Mouse (Mus musculus) liver, embryonic 13.5 days (tissue): ENCODE measurements around the gene Zkscan14. TPM values are rescaled to one million over a fixed set of nuclear protein-coding genes. Genes with fewer than 3 reads are reported as not detected.

ENCODE experiments used
- ATAC-seq: fragments of 200-750 bp; cut with Nextera tagmentation; 2 replicates; pipeline ENCODE4 v1.8.0; 2017; ENCODE audit warnings: low read depth, mild to moderate bottlenecking, moderate number of reproducible peaks, moderate library complexity
- DNase-seq: peaks from one replicate; pipeline ENCODE4 v3.0.0; 2022
- H3K27ac ChIP-seq: fragments of 300-500 bp; sonication (generic); 2 replicates; pipeline ENCODE4 v1.5.1; 2015; ENCODE audit warnings: moderate library complexity, mild to moderate bottlenecking, inconsistent platforms
- H3K27me3 ChIP-seq: fragments of 300-500 bp; sonication (generic); 2 replicates; pipeline ENCODE4 v1.6.1; 2015; ENCODE audit warnings: mild to moderate bottlenecking, inconsistent platforms
- H3K36me3 ChIP-seq: fragments of 300-500 bp; sonication (generic); 2 replicates; pipeline ENCODE4 v1.6.1; 2015; ENCODE audit warnings: mild to moderate bottlenecking, inconsistent platforms
- H3K4me1 ChIP-seq: fragments of 300-500 bp; sonication (generic); replicated peaks from 2 replicates; pipeline ENCODE4 v1.6.1; 2015; ENCODE audit warnings: inconsistent platforms
- H3K4me2 ChIP-seq: fragments of 300-500 bp; sonication (generic); 2 replicates; pipeline ENCODE4 v1.6.1; 2015; ENCODE audit warnings: inconsistent platforms, mild to moderate bottlenecking, moderate library complexity
- H3K4me3 ChIP-seq: fragments of 300-500 bp; sonication (generic); replicated peaks from 2 replicates; pipeline ENCODE4 v1.5.1; 2015; ENCODE audit warnings: mild to moderate bottlenecking, inconsistent platforms
- H3K9ac ChIP-seq: fragments of 300-500 bp; sonication (generic); 2 replicates; pipeline ENCODE4 v1.6.1; 2015; ENCODE audit warnings: mild to moderate bottlenecking, inconsistent platforms
- H3K9me3 ChIP-seq: fragments of 300-500 bp; sonication (generic); replicated peaks from 2 replicates; pipeline ENCODE4 v1.6.1; 2016; ENCODE audit warnings: inconsistent platforms
- WGBS: fragments of 180-500 bp; shearing (Covaris S2); methylation state at CpG from one replicate; pipeline ENCODE4 v1.1.7; 2015; ENCODE audit not compliant: insufficient replicate concordance; 5-methylcytosine and 5-hydroxymethylcytosine counted together
- polyA plus RNA-seq: library from polyadenylated mRNA; unstranded; fragments of >200 nt; fragmentation: Nextera tagmentation; extraction: Ambion mirVana; gene quantifications from 2 replicates; pipeline ENCODE4 v1.2.1, GENCODE M21; 2015

Zkscan14 gene
- polyA plus RNA-seq, 1 experiment from 2014 or later: 5.9 TPM

GRCm38 (mm10) chr5:145202446-145202845 is 778 bp upstream of the Zkscan14 start:
- 43% methylated on average over 3 of the region's 3 CpGs for WGBS
- Histone ChIP-seq H3K9me3 (no peaks in the 10 kb centered on the region), H3K4me3 (no peak overlapping the region), H3K4me2 (peak overlapping the region; percentile 72; the same call in 1 of the 2 replicates), H3K36me3 (peaks cover 16% of the 10 kb centered on the region), H3K9ac (peak overlapping the region; percentile 75; the same call in 1 of the 2 replicates), H3K27ac (peak overlapping the region; percentile 48; the same call in 1 of the 2 replicates), H3K4me1 (peaks cover 55% of the 10 kb centered on the region), H3K27me3 (no peaks in the 10 kb centered on the region)
- ATAC-seq (no peak), DNase-seq (no peak)

DNA sequence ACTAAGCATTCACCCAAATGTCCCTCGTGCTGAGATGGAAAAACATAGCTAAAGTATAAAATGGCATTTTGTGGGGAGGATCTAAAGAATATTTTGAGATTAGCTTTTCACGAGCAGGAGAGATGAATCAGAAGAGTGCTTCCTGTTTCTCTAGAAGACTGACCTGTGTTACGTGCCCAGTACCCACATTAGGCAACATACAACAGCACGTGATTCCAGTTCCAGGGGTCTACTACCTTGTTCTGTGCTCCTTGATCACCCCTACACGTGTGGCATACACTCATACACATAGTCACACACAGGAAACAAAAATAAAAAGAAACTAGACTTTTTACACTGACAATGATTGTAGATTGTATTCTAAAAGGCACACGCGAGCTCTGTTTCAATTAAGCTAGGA is 1.3 kb downstream of the Zkscan14 start:
- Histone ChIP-seq H3K9ac (peak overlapping the region; percentile 91), H3K4me1 (peaks cover 43% of the 10 kb centered on the region), H3K27me3 (no peaks in the 10 kb centered on the region), H3K4me3 (peak overlapping the region; percentile 95), H3K9me3 (no peaks in the 10 kb centered on the region), H3K4me2 (peak overlapping the region; percentile 90), H3K27ac (no peak overlapping the region), H3K36me3 (peaks cover 22% of the 10 kb centered on the region)
- WGBS: 63% methylated on average over 7 of the region's 7 CpGs
- no peak for DNase-seq
- no peak for ATAC-seq

DNA sequence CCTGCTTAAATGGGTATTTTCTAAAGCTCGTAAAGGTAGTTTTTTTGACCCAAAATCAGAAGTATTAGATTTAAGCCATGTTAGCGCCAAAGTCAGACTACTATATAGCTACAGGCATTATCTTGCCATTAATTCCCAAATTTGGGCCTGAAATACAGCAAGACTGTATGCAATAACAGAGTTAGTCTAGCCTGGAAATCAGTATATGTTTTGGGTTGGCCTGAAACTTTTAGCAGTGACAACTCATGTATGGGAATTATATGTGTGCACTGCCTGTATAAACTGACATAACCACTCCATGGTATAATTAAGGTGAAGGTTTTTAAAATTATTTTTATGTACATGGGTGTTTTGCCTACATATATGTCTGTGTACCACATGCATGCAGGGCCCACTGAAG is 9.7 kb downstream of the Zkscan14 start, which contains the start of gene Atp5j2:
Gene Atp5j2 (minus strand): TSS at position 101 of the 400 bp plus-strand sequence.
- 87% methylated on average over 2 of the region's 2 CpGs for WGBS
- Histone ChIP-seq H3K27ac (peak within 1 kb of the TSS; percentile 86), H3K4me2 (peak within 1 kb of the TSS; percentile 91), H3K9me3 (no peaks in the 10 kb centered on the region), H3K9ac (peak within 1 kb of the TSS; percentile 95), H3K4me1 (peaks cover 30% of the 10 kb centered on the region), H3K36me3 (peaks cover 49% of the 10 kb centered on the region), H3K27me3 (no peaks in the 10 kb centered on the region), H3K4me3 (peak within 1 kb of the TSS; percentile 93)
- ATAC-seq (no peak), DNase-seq (no peak)

- H3K9ac ChIP-seq: peak overlapping the region; percentile 95
- DNase-seq: peak; percentile 86
- H3K4me1 ChIP-seq: peaks cover 35% of the 10 kb centered on the region
- H3K27me3 ChIP-seq: no peaks in the 10 kb centered on the region
- ATAC-seq: peak; percentile 84
- under 1% methylated on average over 41 of the region's 41 CpGs for WGBS
- no peaks in the 10 kb centered on the region for H3K9me3 ChIP-seq
- peak overlapping the region; percentile 86 for H3K27ac ChIP-seq
- peak overlapping the region; percentile 91 for H3K4me2 ChIP-seq
- H3K36me3 ChIP-seq: peaks cover 50% of the 10 kb centered on the region
- H3K4me3 ChIP-seq: peak overlapping the region; percentile 93
These were observed 10.5 kb downstream of the Zkscan14 start for GRCm38 (mm10) chr5:145190875-145191798.

GRCm38 (mm10) chr5:145190373-145190772 is 11.3 kb downstream of the Zkscan14 start:
- H3K9ac ChIP-seq: peak overlapping the region; percentile 95
- DNase-seq (no peak), ATAC-seq (peak; percentile 40)
- peaks cover 50% of the 10 kb centered on the region for H3K36me3 ChIP-seq
- H3K27ac ChIP-seq: peak overlapping the region; percentile 86
- WGBS: 12% methylated on average over 5 of the region's 5 CpGs
- peak overlapping the region; percentile 91 for H3K4me2 ChIP-seq
- no peaks in the 10 kb centered on the region for H3K27me3 ChIP-seq
- peak overlapping the region; percentile 93 for H3K4me3 ChIP-seq
- no peaks in the 10 kb centered on the region for H3K9me3 ChIP-seq
- H3K4me1 ChIP-seq: peaks cover 39% of the 10 kb centered on the region

GRCm38 (mm10) chr5:145189416-145189815 is 12.3 kb downstream of the Zkscan14 start:
- H3K4me2 ChIP-seq: peak overlapping the region; percentile 91
- ATAC-seq (peak; percentile 29), DNase-seq (no peak)
- peak overlapping the region; percentile 86 for H3K27ac ChIP-seq
- H3K27me3 ChIP-seq: no peaks in the 10 kb centered on the region
- peak overlapping the region; percentile 95 for H3K9ac ChIP-seq
- peaks cover 49% of the 10 kb centered on the region for H3K36me3 ChIP-seq
- H3K4me1 ChIP-seq: peaks cover 39% of the 10 kb centered on the region
- H3K9me3 ChIP-seq: no peaks in the 10 kb centered on the region
- peak overlapping the region; percentile 93 for H3K4me3 ChIP-seq
- WGBS: 44% methylated on average over 6 of the region's 6 CpGs

GRCm38 (mm10) chr5:145185244-145185643 is 16.4 kb downstream of the Zkscan14 start:
- no peak overlapping the region for H3K4me3 ChIP-seq
- ATAC-seq (no peak), DNase-seq (no peak)
- H3K4me2 ChIP-seq: no peak overlapping the region
- no peak overlapping the region for H3K9ac ChIP-seq
- 82% methylated on average over 2 of the region's 2 CpGs for WGBS
- H3K36me3 ChIP-seq: peaks cover 87% of the 10 kb centered on the region
- H3K27me3 ChIP-seq: no peaks in the 10 kb centered on the region
- H3K4me1 ChIP-seq: peaks cover 28% of the 10 kb centered on the region
- no peaks in the 10 kb centered on the region for H3K9me3 ChIP-seq
- H3K27ac ChIP-seq: no peak overlapping the region

GRCm38 (mm10) chr5:145178461-145178980 is 23.1 kb downstream of the Zkscan14 start:
- DNase-seq (no peak), ATAC-seq (no peak)
- H3K4me1 ChIP-seq: 0 out of 2 replicates have a peak, but pooled peaks cover 9% of the 10 kb centered on the region
- H3K4me3 ChIP-seq: no peak overlapping the region
- H3K36me3 ChIP-seq: peaks cover 100% of the 10 kb centered on the region
- H3K27ac ChIP-seq: no peak overlapping the region
- H3K9ac ChIP-seq: no peak overlapping the region
- H3K4me2 ChIP-seq: no peak overlapping the region
- 78% methylated on average over 18 of the region's 18 CpGs for WGBS
- H3K27me3 ChIP-seq: no peaks in the 10 kb centered on the region
- no peaks in the 10 kb centered on the region for H3K9me3 ChIP-seq

DNA sequence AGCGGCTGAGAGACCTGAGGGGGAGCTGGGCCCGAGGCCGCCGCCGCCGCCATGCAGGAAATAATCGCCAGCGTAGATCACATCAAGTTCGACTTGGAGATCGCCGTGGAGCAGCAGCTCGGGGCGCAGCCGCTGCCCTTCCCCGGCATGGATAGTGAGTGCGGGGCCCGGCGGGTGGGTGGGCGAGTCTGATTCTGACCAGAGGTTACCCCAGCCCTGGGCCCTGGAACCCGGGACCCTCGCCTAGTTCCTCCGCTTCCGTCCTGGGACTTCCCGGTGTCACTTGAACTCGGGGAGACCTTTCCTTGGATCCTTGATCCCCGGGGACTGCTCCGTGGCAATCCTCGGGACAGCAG is 34.4 kb downstream of the Zkscan14 start:
- Histone ChIP-seq H3K9me3 (no peaks in the 10 kb centered on the region), H3K4me2 (peak overlapping the region; percentile 82), H3K4me3 (peak overlapping the region; percentile 99), H3K27ac (peak overlapping the region; percentile 87), H3K4me1 (peaks cover 46% of the 10 kb centered on the region), H3K27me3 (no peaks in the 10 kb centered on the region), H3K36me3 (peaks cover 56% of the 10 kb centered on the region), H3K9ac (peak overlapping the region; percentile 99)
- DNase-seq (no peak), ATAC-seq (peak; percentile 12)
- under 1% methylated on average over 28 of the region's 28 CpGs for WGBS

GRCm38 (mm10) chr5:145166536-145167305 is 34.9 kb downstream of the Zkscan14 start, which contains the start of the genes Ptcd1 and Cpsf4:
Gene Ptcd1 (minus strand): TSS chr5:145167108.
Gene Cpsf4 (plus strand): TSS chr5:145167213.
- peak within 1 kb of the TSS; percentile 82 for H3K4me2 ChIP-seq
- WGBS: under 1% methylated on average over 51 of the region's 51 CpGs
- peak within 1 kb of the TSS; percentile 99 for H3K9ac ChIP-seq
- H3K4me1 ChIP-seq: peaks cover 46% of the 10 kb centered on the region
- ATAC-seq: peak; percentile 96
- peaks cover 53% of the 10 kb centered on the region for H3K36me3 ChIP-seq
- peak within 1 kb of the TSS; percentile 99 for H3K4me3 ChIP-seq
- peak within 1 kb of the TSS; percentile 87 for H3K27ac ChIP-seq
- H3K9me3 ChIP-seq: no peaks in the 10 kb centered on the region
- peak; percentile 98 for DNase-seq
- no peaks in the 10 kb centered on the region for H3K27me3 ChIP-seq

GRCm38 (mm10) chr5:145165184-145165583 is 36.5 kb downstream of the Zkscan14 start:
- Histone ChIP-seq H3K27me3 (no peaks in the 10 kb centered on the region), H3K4me1 (peaks cover 40% of the 10 kb centered on the region), H3K4me2 (peak overlapping the region; percentile 82), H3K36me3 (peaks cover 53% of the 10 kb centered on the region), H3K4me3 (peak overlapping the region; percentile 99; the same call in 1 of the 2 replicates), H3K9me3 (no peaks in the 10 kb centered on the region), H3K27ac (no peak overlapping the region), H3K9ac (peak overlapping the region; percentile 99; the same call in 1 of the 2 replicates)
- 88% methylated on average over 15 of the region's 15 CpGs for WGBS
- no peak for DNase-seq
- no peak for ATAC-seq
